Mouse (Mus musculus): ENCODE results near the gene Ccno. TPM values are rescaled to one million over a fixed set of nuclear protein-coding genes. Genes with fewer than 3 reads are reported as not detected.
A peak's percentile ranks its signal among the peaks of the same experiment; 100 is the strongest.

Ccno gene
- polyA plus RNA-seq, 1 experiment from 2014 or later = 0.55 TPM

- Histone ChIP-seq H3K27me3 (ENCODE audit: control insufficient read depth, insufficient read depth, low read length) (no peaks in the 10 kb centered on the region), H3K36me3 (ENCODE audit: control insufficient read depth, insufficient read depth, low read length) (no peaks in the 10 kb centered on the region), H3K4me3 (ENCODE audit: low read length) (no peak overlapping the region), H3K4me1 (ENCODE audit: control insufficient read depth, insufficient read depth, low read length) (no peaks in the 10 kb centered on the region), H3K27ac (ENCODE audit: low read depth, low read length) (no peak overlapping the region), H3K9me3 (ENCODE audit: control insufficient read depth, low read length) (no peaks in the 10 kb centered on the region), H3K4me2 (replicated peaks; ENCODE audit: low read depth, low read length) (no peak overlapping the region), H3K9ac (ENCODE audit: low read depth, low read length) (no peak overlapping the region)
- no peak for ATAC-seq (ENCODE audit: low FRiP score, low TSS enrichment)
- WGBS = 85% methylated on average over 2 of the region's 2 CpGs
Observed at GRCm38 (mm10) chr13:113021521-113021920, 33.9 kb downstream of the Ccno start.

GRCm38 (mm10) chr13:113022467-113022866 is 34.9 kb downstream of the Ccno start:
- ATAC-seq (ENCODE audit: low FRiP score, low TSS enrichment) = no peak
- 71% methylated on average over 8 of the region's 8 CpGs for WGBS
- Histone ChIP-seq H3K27ac (ENCODE audit: low read depth, low read length) (no peak overlapping the region), H3K27me3 (ENCODE audit: control insufficient read depth, insufficient read depth, low read length) (no peaks in the 10 kb centered on the region), H3K36me3 (ENCODE audit: control insufficient read depth, insufficient read depth, low read length) (no peaks in the 10 kb centered on the region), H3K9ac (ENCODE audit: low read depth, low read length) (no peak overlapping the region), H3K9me3 (ENCODE audit: control insufficient read depth, low read length) (no peaks in the 10 kb centered on the region), H3K4me3 (ENCODE audit: low read length) (no peak overlapping the region), H3K4me2 (replicated peaks; ENCODE audit: low read depth, low read length) (no peak overlapping the region), H3K4me1 (ENCODE audit: control insufficient read depth, insufficient read depth, low read length) (no peaks in the 10 kb centered on the region)

GRCm38 (mm10) chr13:113023274-113024143 is 35.9 kb downstream of the Ccno start:
- Histone ChIP-seq H3K4me2 (replicated peaks; ENCODE audit: low read depth, low read length) (no peak overlapping the region), H3K4me1 (ENCODE audit: control insufficient read depth, insufficient read depth, low read length) (no peaks in the 10 kb centered on the region), H3K4me3 (ENCODE audit: low read length) (no peak overlapping the region), H3K36me3 (ENCODE audit: control insufficient read depth, insufficient read depth, low read length) (no peaks in the 10 kb centered on the region), H3K27ac (ENCODE audit: low read depth, low read length) (no peak overlapping the region), H3K27me3 (ENCODE audit: control insufficient read depth, insufficient read depth, low read length) (0 out of 2 replicates have a peak, but pooled peaks cover 3% of the 10 kb centered on the region), H3K9ac (ENCODE audit: low read depth, low read length) (no peak overlapping the region), H3K9me3 (ENCODE audit: control insufficient read depth, low read length) (no peaks in the 10 kb centered on the region)
- WGBS = 58% methylated on average over 17 of the region's 17 CpGs
- ATAC-seq (ENCODE audit: low FRiP score, low TSS enrichment) = no peak

- H3K4me2 ChIP-seq (replicated peaks; ENCODE audit: low read depth, low read length) = peak overlapping the region; percentile 83
- H3K4me3 ChIP-seq (ENCODE audit: low read length) = peak overlapping the region; percentile 46
- 1% methylated on average over 7 of the region's 7 CpGs for WGBS
- no peaks in the 10 kb centered on the region for H3K9me3 ChIP-seq (ENCODE audit: control insufficient read depth, low read length)
- peak overlapping the region; percentile 44; the same call in 1 of the 2 replicates for H3K9ac ChIP-seq (ENCODE audit: low read depth, low read length)
- H3K4me1 ChIP-seq (ENCODE audit: control insufficient read depth, insufficient read depth, low read length) = peaks cover 11% of the 10 kb centered on the region
- no peak for ATAC-seq (ENCODE audit: low FRiP score, low TSS enrichment)
- no peaks in the 10 kb centered on the region for H3K36me3 ChIP-seq (ENCODE audit: control insufficient read depth, insufficient read depth, low read length)
- peaks cover 35% of the 10 kb centered on the region for H3K27me3 ChIP-seq (ENCODE audit: control insufficient read depth, insufficient read depth, low read length)
- H3K27ac ChIP-seq (ENCODE audit: low read depth, low read length) = no peak overlapping the region
Observed at GRCm38 (mm10) chr13:113031351-113031750, 43.7 kb downstream of the Ccno start.

GRCm38 (mm10) chr13:113031792-113032571 is 44.4 kb downstream of the Ccno start:
- no peaks in the 10 kb centered on the region for H3K9me3 ChIP-seq (ENCODE audit: control insufficient read depth, low read length)
- peak; percentile 55; the same call in 1 of the 2 replicates for ATAC-seq (ENCODE audit: low FRiP score, low TSS enrichment)
- peak overlapping the region; percentile 83 for H3K4me2 ChIP-seq (replicated peaks; ENCODE audit: low read depth, low read length)
- peaks cover 11% of the 10 kb centered on the region for H3K4me1 ChIP-seq (ENCODE audit: control insufficient read depth, insufficient read depth, low read length)
- 1% methylated on average over 40 of the region's 40 CpGs for WGBS
- no peak overlapping the region for H3K27ac ChIP-seq (ENCODE audit: low read depth, low read length)
- peaks cover 35% of the 10 kb centered on the region for H3K27me3 ChIP-seq (ENCODE audit: control insufficient read depth, insufficient read depth, low read length)
- H3K36me3 ChIP-seq (ENCODE audit: control insufficient read depth, insufficient read depth, low read length) = no peaks in the 10 kb centered on the region
- peak overlapping the region; percentile 44 for H3K9ac ChIP-seq (ENCODE audit: low read depth, low read length)
- peak overlapping the region; percentile 46 for H3K4me3 ChIP-seq (ENCODE audit: low read length)

GRCm38 (mm10) chr13:113032831-113033230 is 45.2 kb downstream of the Ccno start:
- H3K27ac ChIP-seq (ENCODE audit: low read depth, low read length) = no peak overlapping the region
- no peaks in the 10 kb centered on the region for H3K36me3 ChIP-seq (ENCODE audit: control insufficient read depth, insufficient read depth, low read length)
- peaks cover 34% of the 10 kb centered on the region for H3K27me3 ChIP-seq (ENCODE audit: control insufficient read depth, insufficient read depth, low read length)
- no peak for ATAC-seq (ENCODE audit: low FRiP score, low TSS enrichment)
- H3K9me3 ChIP-seq (ENCODE audit: control insufficient read depth, low read length) = no peaks in the 10 kb centered on the region
- no peak overlapping the region for H3K9ac ChIP-seq (ENCODE audit: low read depth, low read length)
- peaks cover 11% of the 10 kb centered on the region for H3K4me1 ChIP-seq (ENCODE audit: control insufficient read depth, insufficient read depth, low read length)
- no peak overlapping the region for H3K4me3 ChIP-seq (ENCODE audit: low read length)
- H3K4me2 ChIP-seq (replicated peaks; ENCODE audit: low read depth, low read length) = no peak overlapping the region

- WGBS = 1% methylated on average over 11 of the region's 11 CpGs
- Histone ChIP-seq H3K4me3 (ENCODE audit: low read length) (peak overlapping the region; percentile 57), H3K27ac (ENCODE audit: low read depth, low read length) (no peak overlapping the region), H3K9me3 (ENCODE audit: control insufficient read depth, low read length) (no peaks in the 10 kb centered on the region), H3K4me2 (replicated peaks; ENCODE audit: low read depth, low read length) (peak overlapping the region; percentile 99), H3K9ac (ENCODE audit: low read depth, low read length) (peak overlapping the region; percentile 50), H3K27me3 (ENCODE audit: control insufficient read depth, insufficient read depth, low read length) (peaks cover 32% of the 10 kb centered on the region), H3K36me3 (ENCODE audit: control insufficient read depth, insufficient read depth, low read length) (no peaks in the 10 kb centered on the region), H3K4me1 (ENCODE audit: control insufficient read depth, insufficient read depth, low read length) (peaks cover 14% of the 10 kb centered on the region)
- no peak for ATAC-seq (ENCODE audit: low FRiP score, low TSS enrichment)
Observed at GRCm38 (mm10) chr13:113034271-113034886, 46.8 kb downstream of the Ccno start.

GRCm38 (mm10) chr13:113034950-113035421 is 47.4 kb downstream of the Ccno start, which contains the start of gene Cdc20b:
Gene Cdc20b (plus strand): TSS chr13:113035111.
- H3K9ac ChIP-seq (ENCODE audit: low read depth, low read length) = peak within 1 kb of the TSS; percentile 50
- H3K4me2 ChIP-seq (replicated peaks; ENCODE audit: low read depth, low read length) = peak within 1 kb of the TSS; percentile 99
- ATAC-seq (ENCODE audit: low FRiP score, low TSS enrichment) = peak; percentile 29; the same call in 1 of the 2 replicates
- H3K9me3 ChIP-seq (ENCODE audit: control insufficient read depth, low read length) = no peaks in the 10 kb centered on the region
- H3K27me3 ChIP-seq (ENCODE audit: control insufficient read depth, insufficient read depth, low read length) = peaks cover 32% of the 10 kb centered on the region
- H3K4me3 ChIP-seq (ENCODE audit: low read length) = peak within 1 kb of the TSS; percentile 57
- peaks cover 14% of the 10 kb centered on the region for H3K4me1 ChIP-seq (ENCODE audit: control insufficient read depth, insufficient read depth, low read length)
- no peaks in the 10 kb centered on the region for H3K36me3 ChIP-seq (ENCODE audit: control insufficient read depth, insufficient read depth, low read length)
- H3K27ac ChIP-seq (ENCODE audit: low read depth, low read length) = no peak within 1 kb of the TSS
- under 1% methylated on average over 46 of the region's 46 CpGs for WGBS
